Mouse (Mus musculus) megakaryocyte, embryonic 14.5 days (primary cell): Measurements from ENCODE around the gene Rasa3. TPM values are rescaled to one million over a fixed set of nuclear protein-coding genes. Genes with fewer than 3 reads are reported as not detected.

Source experiments
- H3K27me3 ChIP-seq: replicated peaks from 2 replicates; pipeline ENCODE3; 2012; ENCODE audit warnings: inconsistent platforms
- H3K36me3 ChIP-seq: replicated peaks from 2 replicates; pipeline ENCODE3; 2012; ENCODE audit warnings: low read length, inconsistent platforms, mixed read lengths
- H3K4me1 ChIP-seq: 2 replicates; pipeline ENCODE4 v1.6.1; 2012; ENCODE audit warnings: inconsistent platforms
- H3K4me3 ChIP-seq: replicated peaks from 2 replicates; pipeline ENCODE3; 2012; ENCODE audit warnings: moderate library complexity, mild to moderate bottlenecking, inconsistent platforms
- H3K9me3 ChIP-seq: 2 replicates; pipeline ENCODE4 v1.6.1; 2012; ENCODE audit warnings: inconsistent platforms
- FLI1 ChIP-seq: IDR thresholded peaks from 2 replicates; pipeline ENCODE4 v1.6.1; 2012; ENCODE audit warnings: low read length, inconsistent platforms, mixed read lengths
- GATA1 ChIP-seq: IDR thresholded peaks from 3 replicates; pipeline ENCODE4 v1.6.1; 2012; ENCODE audit warnings: mixed read lengths, low read length, inconsistent platforms, borderline replicate concordance
- polyA plus RNA-seq: library from polyadenylated mRNA; stranded (reverse); fragments of >175 nt; gene quantifications from 2 replicates; pipeline ENCODE4 v1.2.3, GENCODE M21; 2012; ENCODE audit warnings: low replicate concordance; ENCODE audit not compliant: insufficient read depth

Rasa3 gene
- polyA plus RNA-seq, result 86.3 and 103 TPM in 2 replicates

GRCm38 (mm10) chr8:13677413-13677883 is at the start of gene Rasa3:
Gene Rasa3, minus strand, starts transcription at chr8:13677603.
- Histone ChIP-seq H3K4me3 (peak within 1 kb of the TSS; percentile 97), H3K4me1 (peaks cover 81% of the 10 kb centered on the region), H3K27me3 (no peaks in the 10 kb centered on the region), H3K9me3 (no peaks in the 10 kb centered on the region), H3K36me3 (peaks cover 45% of the 10 kb centered on the region)
- TF ChIP-seq FLI1 (0 out of 2 replicates have a peak, but pooled peaks have one; percentile 5), GATA1 (no peak)

GRCm38 (mm10) chr8:13725722-13726121 is 48.3 kb upstream of the Rasa3 start:
- H3K9me3 ChIP-seq, result no peaks in the 10 kb centered on the region
- peaks cover 23% of the 10 kb centered on the region for H3K4me1 ChIP-seq
- no peak overlapping the region for H3K4me3 ChIP-seq
- H3K27me3 ChIP-seq, result no peaks in the 10 kb centered on the region
- TF ChIP-seq GATA1 (no peak), FLI1 (no peak)
- H3K36me3 ChIP-seq, result no peaks in the 10 kb centered on the region

- H3K9me3 ChIP-seq, result no peaks in the 10 kb centered on the region
- H3K27me3 ChIP-seq, result no peaks in the 10 kb centered on the region
- TF ChIP-seq GATA1, result no peak
- no peak for TF ChIP-seq FLI1
- no peaks in the 10 kb centered on the region for H3K36me3 ChIP-seq
- no peaks in the 10 kb centered on the region for H3K4me1 ChIP-seq
- H3K4me3 ChIP-seq, result no peak overlapping the region
Measured at GRCm38 (mm10) chr8:13718980-13719379, 41.6 kb upstream of the Rasa3 start.

GRCm38 (mm10) chr8:13708514-13708913 is 31.1 kb upstream of the Rasa3 start:
- H3K27me3 ChIP-seq, result no peaks in the 10 kb centered on the region
- no peak overlapping the region for H3K4me3 ChIP-seq
- TF ChIP-seq GATA1 (no peak), FLI1 (no peak)
- H3K36me3 ChIP-seq, result peaks cover 7% of the 10 kb centered on the region
- peaks cover 46% of the 10 kb centered on the region for H3K4me1 ChIP-seq
- no peaks in the 10 kb centered on the region for H3K9me3 ChIP-seq

- H3K9me3 ChIP-seq, result no peaks in the 10 kb centered on the region
- no peak overlapping the region for H3K4me3 ChIP-seq
- peaks cover 62% of the 10 kb centered on the region for H3K4me1 ChIP-seq
- TF ChIP-seq FLI1, result no peak
- H3K27me3 ChIP-seq, result no peaks in the 10 kb centered on the region
- peaks cover 7% of the 10 kb centered on the region for H3K36me3 ChIP-seq
Measured at GRCm38 (mm10) chr8:13706918-13707317, 29.5 kb upstream of the Rasa3 start.

GRCm38 (mm10) chr8:13705668-13706067 is 28.3 kb upstream of the Rasa3 start, which contains the start of gene Cfap97d2:
Gene Cfap97d2, plus strand, starts transcription at chr8:13705889.
- Histone ChIP-seq H3K9me3 (no peaks in the 10 kb centered on the region), H3K4me3 (peak within 1 kb of the TSS; percentile 69), H3K4me1 (peaks cover 74% of the 10 kb centered on the region), H3K27me3 (no peaks in the 10 kb centered on the region), H3K36me3 (peaks cover 7% of the 10 kb centered on the region)
- TF ChIP-seq GATA1 (no peak), FLI1 (no peak)

- Histone ChIP-seq H3K9me3 (no peaks in the 10 kb centered on the region), H3K36me3 (peaks cover 7% of the 10 kb centered on the region), H3K4me3 (no peak overlapping the region), H3K4me1 (peaks cover 88% of the 10 kb centered on the region), H3K27me3 (no peaks in the 10 kb centered on the region)
- no peak for TF ChIP-seq GATA1
- TF ChIP-seq FLI1, result no peak
Measured at GRCm38 (mm10) chr8:13704301-13704700, 26.9 kb upstream of the Rasa3 start.

GRCm38 (mm10) chr8:13703756-13704155 is 26.4 kb upstream of the Rasa3 start:
- Histone ChIP-seq H3K36me3 (peaks cover 7% of the 10 kb centered on the region), H3K4me1 (peaks cover 90% of the 10 kb centered on the region), H3K4me3 (no peak overlapping the region), H3K27me3 (no peaks in the 10 kb centered on the region), H3K9me3 (no peaks in the 10 kb centered on the region)
- TF ChIP-seq GATA1 (no peak), FLI1 (no peak)

GRCm38 (mm10) chr8:13702755-13703154 is 25.4 kb upstream of the Rasa3 start:
- Histone ChIP-seq H3K4me1 (peaks cover 90% of the 10 kb centered on the region), H3K27me3 (no peaks in the 10 kb centered on the region), H3K9me3 (no peaks in the 10 kb centered on the region), H3K36me3 (peaks cover 5% of the 10 kb centered on the region), H3K4me3 (no peak overlapping the region)
- no peak for TF ChIP-seq FLI1
- no peak for TF ChIP-seq GATA1

- no peaks in the 10 kb centered on the region for H3K27me3 ChIP-seq
- peaks cover 98% of the 10 kb centered on the region for H3K4me1 ChIP-seq
- peak overlapping the region; percentile 54 for H3K4me3 ChIP-seq
- no peaks in the 10 kb centered on the region for H3K9me3 ChIP-seq
- TF ChIP-seq FLI1 (no peak), GATA1 (no peak; the same call in 2 of the 3 replicates)
- peaks cover 3% of the 10 kb centered on the region for H3K36me3 ChIP-seq
Measured at GRCm38 (mm10) chr8:13699323-13699949, 22.0 kb upstream of the Rasa3 start.

- TF ChIP-seq GATA1 (no peak), FLI1 (no peak)
- no peak overlapping the region for H3K4me3 ChIP-seq
Measured at GRCm38 (mm10) chr8:13698281-13698680, 20.9 kb upstream of the Rasa3 start.

More at GRCm38 (mm10) chr8:13698281-13698680, 20.9 kb upstream of the Rasa3 start:
- Histone ChIP-seq H3K36me3 (peaks cover 3% of the 10 kb centered on the region), H3K9me3 (no peaks in the 10 kb centered on the region), H3K4me1 (peaks cover 96% of the 10 kb centered on the region), H3K27me3 (peaks cover 3% of the 10 kb centered on the region)
